Mouse (Mus musculus) limb, embryonic 11.5 days (tissue): ENCODE results near the gene Thumpd3. TPM values are rescaled to one million over a fixed set of nuclear protein-coding genes. Genes with fewer than 3 reads are reported as not detected.

ENCODE experiments used
- ATAC-seq: fragments of 200-750 bp; cut with Nextera tagmentation; 2 replicates; pipeline ENCODE4 v1.8.0; 2017; ENCODE audit warnings: low read depth; ENCODE audit not compliant: insufficient number of reproducible peaks, low FRiP score, low TSS enrichment
- DNase-seq: peaks from one replicate; pipeline ENCODE4 v3.0.0-alpha.2; 2015; ENCODE audit warnings: low spot score
- H3K27ac ChIP-seq: fragments of 300-500 bp; sonication (generic); replicated peaks from 2 replicates; pipeline ENCODE4 v1.5.1; 2014; ENCODE audit warnings: low read depth, mild to moderate bottlenecking, low read length
- H3K27me3 ChIP-seq: fragments of 300-500 bp; sonication (generic); 2 replicates; pipeline ENCODE4 v1.6.1; 2014; ENCODE audit warnings: mild to moderate bottlenecking, low read length, mixed read lengths; ENCODE audit not compliant: control insufficient read depth, insufficient read depth
- H3K36me3 ChIP-seq: fragments of 300-500 bp; sonication (generic); 2 replicates; pipeline ENCODE4 v1.6.1; 2014; ENCODE audit warnings: mild to moderate bottlenecking, low read length, moderate library complexity, mixed read lengths; ENCODE audit not compliant: control insufficient read depth, insufficient read depth
- H3K4me1 ChIP-seq: fragments of 300-500 bp; sonication (generic); 2 replicates; pipeline ENCODE4 v1.6.1; 2014; ENCODE audit warnings: low read length, mixed read lengths; ENCODE audit not compliant: control insufficient read depth, insufficient read depth
- H3K4me2 ChIP-seq: fragments of 300-500 bp; sonication (generic); 2 replicates; pipeline ENCODE4 v1.6.1; 2014; ENCODE audit warnings: low read depth, mild to moderate bottlenecking, moderate library complexity; ENCODE audit not compliant: severe bottlenecking
- H3K4me3 ChIP-seq: fragments of 300-500 bp; sonication (generic); 2 replicates; pipeline ENCODE4 v1.5.1; 2014; ENCODE audit warnings: low read depth, low read length
- H3K9ac ChIP-seq: fragments of 300-500 bp; sonication (generic); 2 replicates; pipeline ENCODE4 v1.6.1; 2014; ENCODE audit warnings: mild to moderate bottlenecking, low read length
- H3K9me3 ChIP-seq: fragments of 300-500 bp; sonication (generic); 2 replicates; pipeline ENCODE4 v1.6.1; 2016; ENCODE audit warnings: low read length; ENCODE audit not compliant: control insufficient read depth
- WGBS: fragments of 180-500 bp; shearing (Covaris S2); extraction: QIAGEN DNeasy Blood & Tissue Kit; methylation state at CpG from one replicate; pipeline ENCODE4 v1.1.7; 2014; 5-methylcytosine and 5-hydroxymethylcytosine counted together
- polyA plus RNA-seq: library from polyadenylated mRNA; unstranded; fragments of >200 nt; fragmentation: Nextera tagmentation; extraction: Ambion mirVana; gene quantifications from 2 replicates; pipeline ENCODE4 v1.2.1, GENCODE M21; 2014

Thumpd3 gene
- polyA plus RNA-seq, 1 experiment from 2014 or later = 42.4 TPM

- Histone ChIP-seq H3K4me1 (no peaks in the 10 kb centered on the region), H3K36me3 (peaks cover 2% of the 10 kb centered on the region; the same call in 1 of the 2 replicates), H3K9ac (no peak overlapping the region), H3K27ac (no peak overlapping the region), H3K9me3 (no peaks in the 10 kb centered on the region), H3K4me2 (no peak overlapping the region), H3K4me3 (no peak overlapping the region), H3K27me3 (no peaks in the 10 kb centered on the region)
- DNase-seq (no peak), ATAC-seq (no peak)
- 87% methylated on average over 4 of the region's 4 CpGs for WGBS
Measured at GRCm38 (mm10) chr6:113102541-113102940, 56.5 kb downstream of the Thumpd3 start.

GRCm38 (mm10) chr6:113103765-113104164, 57.7 kb downstream of the Thumpd3 start:
- H3K9me3 ChIP-seq = no peaks in the 10 kb centered on the region
- no peaks in the 10 kb centered on the region for H3K4me1 ChIP-seq
- DNase-seq (peak; percentile 60), ATAC-seq (no peak)
- no peak overlapping the region for H3K9ac ChIP-seq
- H3K27me3 ChIP-seq = no peaks in the 10 kb centered on the region
- H3K4me3 ChIP-seq = no peak overlapping the region
- peaks cover 2% of the 10 kb centered on the region; the same call in 1 of the 2 replicates for H3K36me3 ChIP-seq
- no peak overlapping the region for H3K4me2 ChIP-seq
- H3K27ac ChIP-seq = no peak overlapping the region

GRCm38 (mm10) chr6:113109378-113109777, 63.4 kb downstream of the Thumpd3 start:
- H3K27ac ChIP-seq = no peak overlapping the region
- no peak overlapping the region for H3K9ac ChIP-seq
- no peaks in the 10 kb centered on the region for H3K27me3 ChIP-seq
- H3K4me1 ChIP-seq = no peaks in the 10 kb centered on the region
- no peaks in the 10 kb centered on the region for H3K9me3 ChIP-seq
- no peak for ATAC-seq
- peaks cover 9% of the 10 kb centered on the region for H3K36me3 ChIP-seq
- H3K4me2 ChIP-seq = no peak overlapping the region
- no peak for DNase-seq
- WGBS = 96% methylated on average over 3 of the region's 3 CpGs
- H3K4me3 ChIP-seq = no peak overlapping the region

GRCm38 (mm10) chr6:113109956-113110355, 63.9 kb downstream of the Thumpd3 start:
- H3K36me3 ChIP-seq = peaks cover 9% of the 10 kb centered on the region
- H3K9ac ChIP-seq = no peak overlapping the region
- no peak overlapping the region for H3K4me3 ChIP-seq
- no peaks in the 10 kb centered on the region for H3K27me3 ChIP-seq
- no peak overlapping the region for H3K4me2 ChIP-seq
- DNase-seq = no peak
- no peak for ATAC-seq
- no peaks in the 10 kb centered on the region for H3K9me3 ChIP-seq
- 90% methylated on average over 7 of the region's 7 CpGs for WGBS
- no peaks in the 10 kb centered on the region for H3K4me1 ChIP-seq
- H3K27ac ChIP-seq = no peak overlapping the region

Other genes with a start within 250 kb of the Thumpd3 start
- 4.8 and 5.3 TPM in 2 replicates for gene Srgap3, start 99.0 kb upstream of the Thumpd3 start, polyA plus RNA-seq
- 90.7 and 98.6 TPM in 2 replicates for gene Setd5, start 31.1 kb downstream of the Thumpd3 start, polyA plus RNA-seq
- gene Lhfpl4, start 149.2 kb downstream of the Thumpd3 start, polyA plus RNA-seq = 0.58 and 0.65 TPM in 2 replicates
- gene Mtmr14, start 191.6 kb downstream of the Thumpd3 start, polyA plus RNA-seq = 41.8 and 47.2 TPM in 2 replicates
- 0.11 TPM in 1 of 2 replicates, not detected in the other for gene Cpne9, start 236.1 kb downstream of the Thumpd3 start, polyA plus RNA-seq